Mouse (Mus musculus) kidney, embryonic 14.5 days (tissue): ENCODE measurements around the gene AC109138.7. TPM values are rescaled to one million over a fixed set of nuclear protein-coding genes. Genes with fewer than 3 reads are reported as not detected.
A peak's percentile ranks its signal among the peaks of the same experiment; 100 is the strongest.

Experiments
- ATAC-seq: fragments of 200-750 bp; cut with Nextera tagmentation; 2 replicates; pipeline ENCODE4 v1.8.0; 2017; ENCODE audit warnings: moderate number of reproducible peaks, mild to moderate bottlenecking, moderate TSS enrichment, moderate library complexity; ENCODE audit not compliant: low FRiP score, low TSS enrichment
- H3K27ac ChIP-seq: fragments of 300-500 bp; sonication (generic); 2 replicates; pipeline ENCODE4 v1.5.1; 2014; ENCODE audit warnings: low read depth, mild to moderate bottlenecking, low read length, moderate library complexity, mixed read lengths
- H3K27me3 ChIP-seq: fragments of 300-500 bp; sonication (generic); 2 replicates; pipeline ENCODE4 v1.6.1; 2014; ENCODE audit warnings: mild to moderate bottlenecking, low read length; ENCODE audit not compliant: control insufficient read depth, insufficient read depth
- H3K36me3 ChIP-seq: fragments of 300-500 bp; sonication (generic); 2 replicates; pipeline ENCODE4 v1.6.1; 2014; ENCODE audit warnings: low read length, mixed read lengths; ENCODE audit not compliant: control insufficient read depth, insufficient read depth
- H3K4me1 ChIP-seq: fragments of 300-500 bp; sonication (generic); 2 replicates; pipeline ENCODE4 v1.6.1; 2014; ENCODE audit warnings: low read length, mixed read lengths; ENCODE audit not compliant: control insufficient read depth, insufficient read depth
- H3K4me2 ChIP-seq: fragments of 300-500 bp; sonication (generic); replicated peaks from 2 replicates; pipeline ENCODE4 v1.6.1; 2014; ENCODE audit warnings: low read depth, mild to moderate bottlenecking, low read length
- H3K4me3 ChIP-seq: fragments of 300-500 bp; sonication (generic); 2 replicates; pipeline ENCODE4 v1.5.1; 2014; ENCODE audit warnings: mild to moderate bottlenecking, low read length
- H3K9ac ChIP-seq: fragments of 300-500 bp; sonication (generic); 2 replicates; pipeline ENCODE4 v1.6.1; 2014; ENCODE audit warnings: low read depth, mild to moderate bottlenecking, low read length, moderate library complexity
- H3K9me3 ChIP-seq: fragments of 300-500 bp; sonication (generic); 2 replicates; pipeline ENCODE4 v1.6.1; 2016; ENCODE audit warnings: low read length; ENCODE audit not compliant: control insufficient read depth
- WGBS: fragments of 180-500 bp; shearing (Covaris S2); extraction: QIAGEN DNeasy Blood & Tissue Kit; methylation state at CpG from one replicate; pipeline ENCODE4 v1.1.7; 2014; 5-methylcytosine and 5-hydroxymethylcytosine counted together
- polyA plus RNA-seq: library from polyadenylated mRNA; unstranded; fragments of >200 nt; fragmentation: Nextera tagmentation; extraction: Ambion mirVana; gene quantifications from 2 replicates; pipeline ENCODE4 v1.2.1, GENCODE M21; 2014

AC109138.7 gene
- polyA plus RNA-seq, 1 experiment from 2014 or later: not detected

- WGBS: 4% methylated on average over 41 of the region's 47 CpGs
- Histone ChIP-seq H3K27me3 (no peaks in the 10 kb centered on the region), H3K27ac (peak within 1 kb of the TSS; percentile 98), H3K4me3 (peak within 1 kb of the TSS; percentile 97), H3K4me1 (peaks cover 29% of the 10 kb centered on the region), H3K36me3 (peaks cover 37% of the 10 kb centered on the region), H3K9me3 (no peaks in the 10 kb centered on the region), H3K4me2 (peak within 1 kb of the TSS; percentile 93), H3K9ac (peak within 1 kb of the TSS; percentile 97)
- ATAC-seq: peak; percentile 93
Measured at GRCm38 (mm10) chr19:4191528-4192250, 22.5 kb upstream of the AC109138.7 start, which contains the start of gene Ppp1ca. TSS of gene Ppp1ca (plus strand) at chr19:4192065.

GRCm38 (mm10) chr19:4192251-4192985, 21.7 kb upstream of the AC109138.7 start:
- H3K36me3 ChIP-seq: peaks cover 45% of the 10 kb centered on the region
- peak overlapping the region; percentile 97 for H3K4me3 ChIP-seq
- H3K4me2 ChIP-seq: peak overlapping the region; percentile 93
- H3K27ac ChIP-seq: peak overlapping the region; percentile 98
- no peaks in the 10 kb centered on the region for H3K9me3 ChIP-seq
- no peak; the same call in none of the 2 replicates for ATAC-seq
- H3K9ac ChIP-seq: peak overlapping the region; percentile 97
- no peaks in the 10 kb centered on the region for H3K27me3 ChIP-seq
- H3K4me1 ChIP-seq: peaks cover 29% of the 10 kb centered on the region
- WGBS: 1% methylated on average over 41 of the region's 52 CpGs

GRCm38 (mm10) chr19:4193129-4193528, 21.0 kb upstream of the AC109138.7 start:
- H3K27ac ChIP-seq: peak overlapping the region; percentile 98; the same call in 1 of the 2 replicates
- peaks cover 52% of the 10 kb centered on the region for H3K36me3 ChIP-seq
- no peak for ATAC-seq
- WGBS: 69% methylated on average over 6 of the region's 6 CpGs
- H3K9ac ChIP-seq: peak overlapping the region; percentile 97
- no peaks in the 10 kb centered on the region for H3K9me3 ChIP-seq
- no peaks in the 10 kb centered on the region for H3K27me3 ChIP-seq
- peaks cover 29% of the 10 kb centered on the region for H3K4me1 ChIP-seq
- peak overlapping the region; percentile 93 for H3K4me2 ChIP-seq
- peak overlapping the region; percentile 97 for H3K4me3 ChIP-seq

- H3K36me3 ChIP-seq: peaks cover 57% of the 10 kb centered on the region
- H3K4me3 ChIP-seq: no peak overlapping the region
- peaks cover 29% of the 10 kb centered on the region for H3K4me1 ChIP-seq
- peak overlapping the region; percentile 93; the same call in 1 of the 2 replicates for H3K4me2 ChIP-seq
- 87% methylated on average over 8 of the region's 8 CpGs for WGBS
- no peak overlapping the region for H3K27ac ChIP-seq
- 0 out of 2 replicates have a peak overlapping the region, but pooled peaks have one; percentile 12 for H3K9ac ChIP-seq
- no peaks in the 10 kb centered on the region for H3K9me3 ChIP-seq
- H3K27me3 ChIP-seq: no peaks in the 10 kb centered on the region
- ATAC-seq: no peak
Measured at GRCm38 (mm10) chr19:4194021-4194724, 20.0 kb upstream of the AC109138.7 start.

GRCm38 (mm10) chr19:4194776-4195650, 19.1 kb upstream of the AC109138.7 start:
- Histone ChIP-seq H3K9ac (peak overlapping the region; percentile 12; the same call in 1 of the 2 replicates), H3K9me3 (no peaks in the 10 kb centered on the region), H3K27ac (peak overlapping the region; percentile 11; the same call in 1 of the 2 replicates), H3K4me1 (peaks cover 30% of the 10 kb centered on the region), H3K4me2 (no peak overlapping the region), H3K27me3 (no peaks in the 10 kb centered on the region), H3K36me3 (peaks cover 66% of the 10 kb centered on the region), H3K4me3 (no peak overlapping the region)
- WGBS: 78% methylated on average over 12 of the region's 12 CpGs
- ATAC-seq: no peak

- H3K4me3 ChIP-seq: no peak overlapping the region
- H3K36me3 ChIP-seq: peaks cover 71% of the 10 kb centered on the region
- peaks cover 38% of the 10 kb centered on the region for H3K4me1 ChIP-seq
- H3K27ac ChIP-seq: no peak overlapping the region
- WGBS: 21% methylated on average over 2 of the region's 2 CpGs
- ATAC-seq: no peak
- no peaks in the 10 kb centered on the region for H3K9me3 ChIP-seq
- no peak overlapping the region for H3K4me2 ChIP-seq
- no peaks in the 10 kb centered on the region for H3K27me3 ChIP-seq
- H3K9ac ChIP-seq: no peak overlapping the region; the same call in 1 of the 2 replicates
Measured at GRCm38 (mm10) chr19:4196048-4196447, 18.1 kb upstream of the AC109138.7 start.

- Histone ChIP-seq H3K9ac (no peak overlapping the region), H3K27me3 (no peaks in the 10 kb centered on the region), H3K4me2 (no peak overlapping the region), H3K4me3 (no peak overlapping the region), H3K4me1 (peaks cover 34% of the 10 kb centered on the region), H3K27ac (no peak overlapping the region), H3K36me3 (peaks cover 71% of the 10 kb centered on the region), H3K9me3 (no peaks in the 10 kb centered on the region)
- WGBS: 9% methylated on average over 5 of the region's 5 CpGs
- ATAC-seq: no peak
Measured at GRCm38 (mm10) chr19:4196548-4196947, 17.6 kb upstream of the AC109138.7 start.

GRCm38 (mm10) chr19:4197180-4197579, 17.0 kb upstream of the AC109138.7 start:
- Histone ChIP-seq H3K36me3 (peaks cover 71% of the 10 kb centered on the region), H3K4me3 (no peak overlapping the region), H3K4me2 (no peak overlapping the region), H3K27ac (no peak overlapping the region), H3K9ac (no peak overlapping the region), H3K4me1 (peaks cover 37% of the 10 kb centered on the region), H3K9me3 (no peaks in the 10 kb centered on the region), H3K27me3 (no peaks in the 10 kb centered on the region)
- 74% methylated on average over 3 of the region's 3 CpGs for WGBS
- no peak for ATAC-seq
